ENCODE assay signal across 8 mouse cellular contexts in the genomic region with DNA sequence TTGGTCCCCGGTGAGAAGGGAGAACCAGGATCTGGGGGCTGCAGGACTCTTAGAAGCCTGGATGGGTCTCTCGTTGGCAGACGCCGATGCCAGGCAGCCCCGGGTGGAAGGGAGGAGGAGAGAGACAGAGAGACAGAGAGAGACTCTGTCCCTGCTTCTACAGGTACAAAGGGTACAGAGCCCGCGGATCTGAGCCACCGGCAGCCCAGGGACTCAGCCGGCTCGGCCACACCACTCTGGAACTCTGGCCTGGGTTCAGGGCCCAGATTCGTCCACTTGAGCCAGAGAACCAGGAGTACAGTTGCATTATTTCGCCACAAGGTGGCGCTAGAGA.
DNase-seq lines count a peak whose midpoint lies in the region; ATAC-seq and TF ChIP-seq lines count a peak whose summit lies in the region.

No protein-coding gene starts in this region.

- H3K4me3 ChIP-seq in liver, adult 2 months (ENCODE audit: insufficient read depth, low read depth, low read length) = peak overlapping the region; percentile 21; the same call in 1 of the 2 replicates
- peak overlapping the region; percentile 40 for H3K4me3 ChIP-seq in embryonic facial prominence, embryonic 10.5 days
- peak overlapping the region; percentile 12; the same call in 1 of the 2 replicates for H3K4me3 ChIP-seq in hindbrain, embryonic 14.5 days (replicated peaks; ENCODE audit: low read length)
- H3K4me3 ChIP-seq in midbrain, embryonic 16.5 days (ENCODE audit: low read depth, low read length) = peak overlapping the region; percentile 20

- H3K27ac ChIP-seq in liver, adult 2 months (replicated peaks; ENCODE audit: insufficient read depth, low read depth, low read length) = no peak overlapping the region
- H3K27ac ChIP-seq in embryonic facial prominence, embryonic 10.5 days (replicated peaks) = peak overlapping the region; percentile 70
- no peak overlapping the region for H3K27ac ChIP-seq in hindbrain, embryonic 14.5 days
- no peak overlapping the region for H3K27ac ChIP-seq in midbrain, embryonic 16.5 days (ENCODE audit: low read length)

- no peaks in the 10 kb centered on the region for H3K27me3 ChIP-seq in liver, adult 2 months (ENCODE audit: control insufficient read depth, insufficient read depth, low read length)
- H3K27me3 ChIP-seq in embryonic facial prominence, embryonic 10.5 days (replicated peaks; ENCODE audit: low read depth, poor library complexity, severe bottlenecking) = no peaks in the 10 kb centered on the region
- H3K27me3 ChIP-seq in hindbrain, embryonic 14.5 days (ENCODE audit: control insufficient read depth, insufficient read depth, low read length) = no peaks in the 10 kb centered on the region
- H3K27me3 ChIP-seq in midbrain, embryonic 16.5 days (ENCODE audit: control insufficient read depth, insufficient read depth, low read depth, low read length) = no peaks in the 10 kb centered on the region

- no peaks in the 10 kb centered on the region for H3K4me1 ChIP-seq in liver, adult 2 months (ENCODE audit: control insufficient read depth, insufficient read depth, low read length)
- H3K4me1 ChIP-seq in embryonic facial prominence, embryonic 10.5 days = no peaks in the 10 kb centered on the region
- no peaks in the 10 kb centered on the region for H3K4me1 ChIP-seq in hindbrain, embryonic 14.5 days (replicated peaks; ENCODE audit: control insufficient read depth, insufficient read depth, low read length)
- H3K4me1 ChIP-seq in midbrain, embryonic 16.5 days (ENCODE audit: control insufficient read depth, insufficient read depth, low read length) = no peaks in the 10 kb centered on the region

- H3K36me3 ChIP-seq in liver, adult 2 months (ENCODE audit: control insufficient read depth, insufficient read depth, low read length) = no peaks in the 10 kb centered on the region
- no peaks in the 10 kb centered on the region for H3K36me3 ChIP-seq in embryonic facial prominence, embryonic 10.5 days (replicated peaks)
- no peaks in the 10 kb centered on the region for H3K36me3 ChIP-seq in hindbrain, embryonic 14.5 days (replicated peaks; ENCODE audit: control insufficient read depth, insufficient read depth)
- no peaks in the 10 kb centered on the region for H3K36me3 ChIP-seq in midbrain, embryonic 16.5 days (ENCODE audit: control insufficient read depth, insufficient read depth, low read length)

- 46% methylated on average over 12 of the region's 13 CpGs for WGBS in liver, adult 2 months
- 41% methylated on average over 13 of the region's 13 CpGs for WGBS in embryonic facial prominence, embryonic 10.5 days
- 50% methylated on average over 13 of the region's 13 CpGs for WGBS in hindbrain, embryonic 14.5 days
- WGBS in midbrain, embryonic 16.5 days = 49% methylated on average over 13 of the region's 13 CpGs

- TF ChIP-seq POLR2A in liver, adult 2 months (IDR thresholded peaks at IDR 0.05; ENCODE audit: extremely low read depth, insufficient read depth, low read length) = no peak

- peaks cover 13% of the 10 kb centered on the region; the same call in 1 of the 2 replicates for H3K9me3 ChIP-seq in embryonic facial prominence, embryonic 10.5 days
- H3K9me3 ChIP-seq in hindbrain, embryonic 14.5 days (ENCODE audit: control insufficient read depth, low read length) = no peaks in the 10 kb centered on the region
- no peaks in the 10 kb centered on the region for H3K9me3 ChIP-seq in midbrain, embryonic 16.5 days (replicated peaks; ENCODE audit: control insufficient read depth, low read length, poor library complexity, severe bottlenecking)

- peak overlapping the region; percentile 9; the same call in 1 of the 2 replicates for H3K9ac ChIP-seq in liver, adult 2 months (ENCODE audit: low read depth, low read length)
- H3K9ac ChIP-seq in hindbrain, embryonic 14.5 days = peak overlapping the region; percentile 22; the same call in 1 of the 2 replicates
- peak overlapping the region; percentile 34; the same call in 1 of the 2 replicates for H3K9ac ChIP-seq in midbrain, embryonic 16.5 days (ENCODE audit: low read depth, low read length)

- TF ChIP-seq CTCF in liver, adult 2 months (IDR thresholded peaks at IDR 0.05; ENCODE audit: low read depth, low read length) = no peak

- DNase-seq in liver, adult 2 months (ENCODE audit: extremely low read depth, low read depth, low spot score) = no peak
- no peak for DNase-seq in liver
- DNase-seq in embryonic facial prominence, embryonic 10.5 days (ENCODE audit: low spot score) = no peak
- no peak for DNase-seq in hindbrain, embryonic 14.5 days (ENCODE audit: low spot score)
- DNase-seq in adrenal gland, postnatal 25 days = no peak
- no peak for DNase-seq in urinary bladder, postnatal 4 days (ENCODE audit: low spot score in 2 of 2)
- DNase-seq in frontal cortex, postnatal 36 days (ENCODE audit: low spot score in 2 of 2) = no peak

- no peak for ATAC-seq in hindbrain, embryonic 14.5 days (ENCODE audit: low FRiP score)
- no peak; the same call in 1 of the 2 replicates for ATAC-seq in midbrain, embryonic 16.5 days

- H3K4me2 ChIP-seq in hindbrain, embryonic 14.5 days (replicated peaks) = peak overlapping the region; percentile 25
- H3K4me2 ChIP-seq in midbrain, embryonic 16.5 days (ENCODE audit: low read length) = peak overlapping the region; percentile 42

- no peaks in the 10 kb centered on the region for H3K79me2 ChIP-seq in liver, adult 2 months (ENCODE audit: control insufficient read depth, insufficient read depth, low read length)
